Mouse (Mus musculus): ENCODE data around the gene Extl2.

DNA sequence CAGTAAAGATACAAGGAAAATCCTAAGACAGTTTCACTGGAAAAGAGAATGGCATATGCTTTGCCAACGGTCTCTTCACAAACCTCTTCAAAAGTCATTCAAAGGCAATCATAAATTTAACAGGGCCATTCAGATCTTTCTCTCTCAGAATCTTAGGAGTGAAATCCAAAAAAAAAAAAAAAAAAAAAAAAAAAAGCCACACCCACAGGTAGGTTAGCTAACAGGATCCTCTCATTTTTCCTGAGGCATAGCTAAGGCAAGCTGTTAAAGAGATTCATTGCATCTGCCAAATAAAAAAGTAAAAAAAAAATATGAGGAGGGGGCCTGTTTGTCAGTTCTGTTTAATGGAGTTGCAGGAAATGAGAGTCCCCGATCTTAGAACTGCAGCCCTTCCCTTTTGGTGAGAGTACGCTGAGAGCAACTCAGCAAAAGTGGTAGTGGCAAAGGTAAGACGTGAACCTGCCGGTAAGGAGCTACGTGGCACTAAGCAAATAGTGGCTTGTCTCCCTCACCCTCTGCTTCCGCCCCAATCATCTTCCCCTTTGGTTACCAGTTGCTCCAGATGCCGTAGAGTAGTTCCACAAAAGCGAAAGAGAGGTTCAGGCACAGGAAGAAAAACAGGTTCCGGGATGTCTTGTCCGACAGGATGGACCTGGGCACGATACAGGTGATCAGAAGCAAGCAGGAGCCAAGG, 831 bp upstream of the Extl2 start:
- no peak for TF ChIP-seq GATA1 (IDR thresholded peaks at IDR 0.05; ENCODE audit: borderline replicate concordance, low read length)
- TF ChIP-seq FLI1 (IDR thresholded peaks at IDR 0.05; ENCODE audit: low read length): no peak
